Mouse (Mus musculus) neutrophil, adult 5-6 weeks (primary cell): ENCODE measurements around the gene Actr10. TPM values are rescaled to one million over a fixed set of nuclear protein-coding genes. Genes with fewer than 3 reads are reported as not detected.

Experiments
- ATAC-seq: fragments of 151-379, 151-347 bp; 2 replicates; pipeline ENCODE4 v1.8.0; 2017; ENCODE audit warnings: mild to moderate bottlenecking, moderate TSS enrichment; ENCODE audit not compliant: insufficient number of reproducible peaks, poor library complexity, low FRiP score, severe bottlenecking; ENCODE audit errors: extremely low read depth
- total RNA-seq: library from RNA; stranded (forward); fragments of 200-1000 nt; gene quantifications from 2 replicates; pipeline ENCODE4 v1.2.3, GENCODE M21; 2017

The Actr10 gene
- total RNA-seq, 1 experiment from 2014 or later: 84.8 TPM

DNA sequence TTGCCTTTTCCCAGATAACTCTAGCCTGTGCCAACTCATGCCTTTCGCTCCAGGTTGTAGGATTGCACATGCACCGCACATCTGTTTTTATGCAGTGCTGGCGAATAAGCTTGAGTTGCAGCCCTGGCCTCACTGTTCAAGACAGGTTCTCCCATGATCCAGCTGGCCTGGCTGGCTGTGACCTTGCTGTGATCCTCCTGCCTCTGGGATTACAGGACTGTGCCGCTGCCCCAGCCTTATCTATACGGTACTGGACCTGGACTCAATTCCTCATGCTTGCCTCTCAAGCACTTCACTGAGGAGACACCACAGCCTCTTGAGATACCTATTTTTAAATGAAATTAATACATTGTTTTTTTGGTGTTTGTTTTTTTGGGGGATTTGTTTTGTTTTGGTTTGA, 6.5 kb downstream of the Actr10 start:
- no peak for ATAC-seq

DNA sequence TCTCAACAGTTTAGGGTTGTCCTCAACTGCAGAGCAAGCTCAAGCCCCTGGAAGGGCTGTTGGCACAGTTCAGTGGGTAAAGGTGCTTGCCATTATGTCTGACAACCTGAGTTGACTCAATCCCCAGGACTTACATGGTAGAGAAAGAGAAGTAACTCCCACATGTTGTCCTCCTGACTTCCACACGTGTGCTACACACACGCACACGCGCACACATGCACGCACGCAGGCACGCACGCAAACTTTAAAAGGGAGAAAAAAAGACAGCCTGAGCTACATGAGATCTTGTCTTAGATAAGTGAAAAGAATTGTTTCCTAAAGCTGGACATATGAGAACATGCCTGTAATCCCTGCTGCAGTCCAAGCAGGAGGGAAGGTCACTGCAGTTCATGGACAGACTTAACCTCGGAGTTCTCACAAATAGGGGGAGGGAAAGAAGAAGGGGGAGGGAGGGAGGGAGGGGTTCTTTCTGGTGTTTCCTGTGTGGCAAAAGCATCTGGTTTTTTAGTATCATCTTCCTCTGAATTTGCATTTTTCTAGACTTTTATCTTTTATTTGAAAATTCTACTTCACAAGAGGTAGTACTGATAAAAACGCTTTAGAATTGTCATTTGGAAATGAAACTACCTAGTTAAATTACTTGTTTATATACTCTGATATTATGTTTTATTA, 9.1 kb downstream of the Actr10 start:
- ATAC-seq: no peak

DNA sequence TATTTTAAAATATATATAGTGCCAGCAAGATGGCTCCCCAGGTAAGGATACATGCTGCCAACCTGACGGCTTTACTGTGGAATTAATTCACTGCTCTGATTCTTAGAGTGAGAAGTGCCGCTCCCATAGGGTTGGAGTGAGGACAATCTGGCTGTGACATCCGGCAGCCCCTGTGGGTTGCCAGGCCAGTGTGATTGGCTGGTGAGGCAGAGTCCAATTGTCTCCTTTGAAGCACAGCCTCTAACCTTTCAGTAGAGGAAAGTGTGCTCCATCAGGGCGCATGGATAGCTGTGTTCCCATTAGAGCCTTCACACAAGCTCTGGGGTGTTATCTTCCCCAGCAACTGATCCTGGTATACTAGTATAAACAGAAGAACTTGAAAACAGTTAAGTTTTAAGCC, 21.0 kb downstream of the Actr10 start:
- ATAC-seq: no peak

DNA sequence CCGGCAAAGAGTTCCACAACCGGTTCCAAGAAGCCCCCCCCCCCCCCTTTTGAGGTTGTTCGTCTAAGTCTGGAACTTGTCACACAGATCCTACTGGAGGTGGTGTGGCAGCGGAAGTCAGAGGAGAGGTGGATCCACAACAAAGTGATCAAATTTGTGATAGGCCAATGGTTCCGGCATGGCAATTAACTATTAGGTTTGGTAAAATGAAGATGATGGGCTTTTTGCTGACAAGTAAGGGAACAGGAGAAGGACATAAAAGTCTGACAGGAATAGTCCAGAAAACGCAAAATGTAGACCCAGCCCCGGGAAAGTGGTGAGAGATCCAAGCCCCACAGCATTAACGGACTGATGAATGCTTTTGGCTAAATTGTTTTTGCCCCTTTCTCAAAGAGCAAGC, 29.9 kb downstream of the Actr10 start:
- ATAC-seq: no peak

DNA sequence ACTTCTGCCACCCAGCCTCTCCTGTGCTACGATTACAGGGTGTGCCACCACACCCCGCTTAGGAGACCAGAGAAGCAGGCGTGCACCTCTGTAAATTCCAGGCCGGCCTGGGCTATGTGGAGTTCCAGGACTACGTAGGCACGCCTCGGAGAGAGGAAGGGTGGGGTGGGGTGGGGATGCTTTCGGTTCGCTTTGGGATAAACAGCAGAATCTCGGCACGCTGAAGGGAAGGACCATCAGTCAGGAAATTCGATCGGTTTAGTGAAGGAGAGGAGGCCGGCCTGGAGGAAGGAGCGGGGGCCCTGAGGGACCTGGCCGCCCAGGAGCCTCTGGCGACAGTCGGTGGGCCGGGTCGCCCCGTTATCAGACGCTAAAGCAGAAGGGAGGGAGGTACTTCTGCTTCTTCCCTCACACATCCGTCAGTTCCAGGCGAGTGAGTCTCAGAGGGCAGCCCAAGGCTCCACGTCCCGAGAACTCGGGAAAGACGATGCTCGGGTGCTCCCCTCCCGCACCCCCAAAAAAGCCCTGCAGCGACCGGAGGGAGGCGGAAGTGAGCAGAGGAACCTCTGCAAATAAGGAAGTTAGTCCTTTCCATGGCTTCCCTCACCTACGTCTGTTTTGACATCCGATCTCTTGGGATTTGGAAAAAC, 30.6 kb downstream of the Actr10 start:
- peak; percentile 86 for ATAC-seq

DNA sequence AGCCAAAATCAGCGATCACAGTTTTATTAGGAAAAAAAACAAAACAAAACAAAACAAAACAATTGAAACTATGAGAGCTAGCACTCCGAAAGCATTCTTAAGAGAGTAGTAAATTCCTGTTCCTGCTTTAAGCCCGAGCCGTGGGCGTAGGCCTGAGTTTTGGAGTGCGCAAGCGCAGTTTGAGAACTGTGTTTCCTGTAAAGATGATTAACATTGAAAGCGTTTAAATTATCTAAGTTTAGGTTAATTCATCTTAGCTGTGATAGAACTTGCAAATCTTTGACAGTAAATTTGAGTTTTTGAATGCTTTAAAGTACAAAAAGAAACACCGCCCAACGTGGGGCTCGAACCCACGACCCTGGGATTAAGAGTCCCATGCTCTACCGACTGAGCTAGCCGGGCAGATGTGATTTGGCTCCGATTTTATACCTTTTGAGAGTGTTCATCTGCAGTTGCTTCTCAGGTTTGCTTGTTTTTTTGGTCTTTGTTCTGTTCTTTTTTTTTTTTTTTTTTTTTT, 31.2 kb downstream of the Actr10 start:
- peak; percentile 27 for ATAC-seq

DNA sequence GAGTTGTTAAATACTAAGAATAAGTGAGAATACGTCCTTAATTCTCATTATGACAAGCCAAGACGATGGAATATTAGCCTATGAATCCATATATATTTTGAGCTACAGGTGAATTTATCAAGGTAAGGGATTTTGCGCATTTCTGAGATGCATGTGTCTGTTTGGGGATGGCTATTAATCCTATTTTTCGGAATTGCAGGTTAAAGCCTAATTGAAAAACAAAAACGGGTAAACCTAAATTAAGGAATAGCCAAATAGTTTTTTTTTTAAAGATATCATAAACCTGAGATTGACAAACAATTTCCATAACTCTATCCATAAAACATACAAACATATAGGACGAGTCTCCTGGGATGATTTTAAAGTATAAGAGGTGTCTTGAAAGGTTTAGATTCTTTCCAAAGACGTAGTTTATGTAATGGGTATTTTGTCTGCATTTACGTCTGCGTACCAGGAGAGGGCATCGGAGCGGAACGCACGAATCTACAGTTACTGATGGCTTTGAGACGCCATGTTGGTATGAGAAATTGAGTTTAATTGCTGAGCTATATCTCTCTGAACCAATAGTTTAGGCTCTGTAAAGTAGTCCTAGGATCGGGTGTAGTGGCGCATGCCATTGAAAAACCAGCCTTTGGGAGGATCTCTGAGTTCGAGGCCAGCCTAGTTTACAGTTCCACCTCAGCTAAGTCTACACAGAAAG, 32.0 kb downstream of the Actr10 start:
- ATAC-seq: peak; percentile 41; the same call in 1 of the 2 replicates

DNA sequence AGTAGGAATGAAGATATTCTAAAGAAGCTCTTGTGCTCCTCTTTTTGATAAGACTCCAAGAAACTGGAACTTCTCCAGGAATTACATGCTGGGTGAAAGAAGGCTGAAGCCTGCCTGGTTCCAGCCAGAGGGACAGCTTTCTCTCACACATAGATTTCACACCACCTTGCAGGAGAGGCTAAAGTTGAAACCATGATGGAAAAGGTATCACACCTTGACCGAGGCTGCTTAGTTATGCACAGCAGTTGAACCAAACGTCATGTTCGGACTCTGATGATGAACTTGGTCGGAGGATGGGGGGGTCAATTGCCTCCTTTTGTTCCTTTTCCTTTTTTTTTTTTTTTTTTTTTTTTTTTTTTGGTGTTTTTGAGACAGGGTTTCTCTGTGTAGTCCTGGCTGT, 36.2 kb downstream of the Actr10 start:
- ATAC-seq: no peak

DNA sequence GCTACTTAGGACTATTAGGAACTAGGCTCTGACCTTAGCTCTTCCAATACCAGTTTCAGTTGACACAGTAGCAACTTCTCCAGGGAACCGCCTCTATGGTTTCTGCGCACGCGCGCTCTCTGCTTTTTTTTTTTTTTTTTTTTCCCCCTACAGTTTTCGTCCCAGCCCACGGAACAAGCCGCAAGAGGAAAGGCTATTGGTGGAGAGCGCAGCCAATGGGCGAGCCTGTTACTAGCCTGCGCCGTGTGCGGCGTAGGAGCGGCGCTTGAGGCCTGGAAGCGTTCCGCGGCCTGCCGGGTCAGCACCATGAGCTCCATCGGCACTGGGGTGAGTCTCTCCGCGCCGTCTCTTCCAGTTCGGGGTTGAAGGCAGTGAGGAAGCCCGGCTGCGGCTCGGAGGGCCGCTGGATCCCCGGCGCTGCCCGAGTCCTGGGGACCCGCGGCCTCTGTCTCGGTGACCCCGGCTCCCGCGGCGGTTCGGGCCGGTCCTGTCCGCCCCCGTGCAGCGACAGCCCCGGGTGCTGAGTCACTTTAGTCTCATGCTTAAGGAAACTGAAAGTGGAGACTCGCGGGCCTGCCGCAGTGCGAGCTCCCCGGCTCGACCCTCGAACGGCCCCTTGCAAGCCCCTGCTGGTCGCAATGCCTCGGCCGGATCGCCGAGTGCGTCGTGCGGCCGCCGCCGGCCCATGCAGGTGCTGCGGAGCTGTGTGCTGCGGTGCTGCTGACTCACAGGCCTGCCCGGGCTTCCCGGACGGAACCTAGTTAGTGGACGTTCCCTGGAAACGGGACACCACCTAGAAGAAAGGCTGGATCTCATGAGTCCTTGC, 37.0 kb downstream of the Actr10 start, which contains the start of gene Psma3:
Gene Psma3, plus strand, starts transcription at position 181 of the 826 bp plus-strand sequence.
- peak; percentile 97 for ATAC-seq

DNA sequence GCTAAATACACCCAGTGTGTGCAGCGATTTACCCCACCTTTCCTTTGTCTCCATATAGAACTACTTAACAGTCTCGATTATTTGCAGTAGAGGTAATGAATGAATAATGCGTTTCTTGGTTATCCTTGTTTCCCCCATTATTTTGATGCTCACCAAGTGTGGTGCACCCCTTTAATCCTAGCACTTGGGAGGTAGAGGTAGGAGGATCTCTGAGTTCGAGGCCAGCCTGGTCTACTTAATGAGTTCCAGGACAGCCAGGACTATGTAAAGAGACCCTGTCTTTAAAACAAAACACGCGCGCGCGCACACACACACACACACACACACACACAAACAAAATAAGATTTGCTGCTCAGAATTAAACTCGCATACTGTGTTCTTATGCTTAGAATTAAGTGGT, 37.7 kb downstream of the Actr10 start:
- ATAC-seq: no peak

DNA sequence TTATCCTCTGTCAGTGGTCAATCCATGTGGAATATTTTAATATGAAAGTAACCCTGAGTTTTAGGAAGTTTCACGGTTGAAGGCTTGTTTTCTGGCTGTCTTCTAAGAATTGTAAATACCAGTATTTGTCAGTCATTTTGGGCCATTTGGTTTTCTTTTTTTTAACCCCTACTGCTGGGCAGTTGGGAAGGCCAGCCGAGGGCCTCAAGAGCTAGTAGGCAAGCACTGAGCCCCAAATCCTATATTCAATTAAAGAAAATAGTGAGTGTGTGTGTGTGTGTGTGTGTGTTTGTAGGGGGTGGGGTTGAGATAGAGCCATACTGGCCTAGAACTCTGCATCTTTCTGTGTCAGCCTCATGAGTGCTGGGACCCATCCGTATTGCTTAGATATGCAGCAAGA, 38.2 kb downstream of the Actr10 start:
- ATAC-seq: no peak

DNA sequence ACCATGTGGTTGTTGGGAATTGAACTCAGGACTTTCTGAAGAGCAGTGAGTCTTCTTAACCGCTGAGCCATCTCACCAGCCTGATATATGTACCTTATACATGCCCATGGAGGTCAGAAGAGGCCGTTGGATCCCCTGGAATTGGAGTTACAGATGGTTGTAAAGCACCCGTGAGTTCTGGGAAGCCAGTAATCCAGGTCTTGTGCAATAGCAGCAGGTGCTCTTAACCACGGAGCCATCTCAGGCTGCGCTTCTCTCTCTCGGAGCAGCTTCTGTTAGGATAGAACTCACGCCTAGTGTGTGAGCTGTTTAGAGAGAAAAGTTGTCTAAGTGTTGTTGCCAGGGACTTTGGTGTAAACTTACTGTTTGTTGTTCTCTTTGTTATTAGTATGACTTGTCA, 40.7 kb downstream of the Actr10 start:
- no peak for ATAC-seq

DNA sequence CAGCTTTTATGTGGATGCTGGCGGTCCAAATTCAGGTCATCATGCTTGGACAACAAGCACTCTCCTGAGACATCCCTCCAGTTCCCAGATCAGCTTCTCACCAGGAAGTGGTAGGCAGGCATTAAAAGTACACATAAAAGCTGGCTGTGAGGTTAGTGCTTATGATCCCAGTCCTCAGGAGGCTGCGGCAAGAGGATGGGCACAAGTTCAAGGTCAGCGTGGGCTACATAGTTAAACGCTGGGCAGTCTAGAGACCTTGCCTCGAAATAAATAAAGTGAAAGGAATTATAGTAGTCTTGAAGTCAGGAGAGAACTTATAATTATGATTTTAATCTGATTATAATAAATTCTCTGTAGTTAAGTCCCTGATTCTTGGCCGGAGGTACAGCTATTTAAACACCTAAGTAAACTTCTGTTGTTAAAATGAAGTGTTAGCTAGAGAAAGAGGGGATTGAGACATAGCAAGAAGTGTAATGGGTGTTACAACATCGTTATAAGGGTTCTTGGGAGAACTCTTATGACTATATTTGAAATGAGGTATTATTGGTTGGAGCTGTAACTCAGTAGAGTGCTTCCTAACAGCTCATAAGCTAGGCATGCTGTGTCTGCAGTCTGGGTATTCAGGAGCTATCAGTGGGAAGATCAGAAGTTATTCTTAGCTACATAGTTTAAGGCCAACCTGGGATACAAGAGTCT, 47.3 kb downstream of the Actr10 start:
- ATAC-seq: no peak

DNA sequence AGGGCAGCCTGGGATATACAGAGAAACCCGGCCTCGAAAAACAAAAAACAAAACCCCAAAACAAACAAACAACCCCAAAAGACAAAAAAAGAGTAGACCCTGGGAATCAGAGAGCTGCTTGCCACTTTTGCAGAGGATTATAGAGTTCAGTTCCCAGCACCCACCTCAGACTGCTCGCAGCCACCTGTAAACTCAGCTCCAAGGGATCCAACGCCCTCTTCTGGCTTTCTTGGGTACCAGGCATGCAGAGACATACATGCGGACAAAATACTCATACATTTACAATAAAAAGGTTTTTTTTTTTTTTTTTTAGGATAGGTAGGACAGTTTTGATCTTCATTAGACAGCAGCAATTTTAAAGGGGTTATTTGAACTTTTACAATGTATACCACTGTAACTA, 59.6 kb downstream of the Actr10 start:
- ATAC-seq: no peak

DNA sequence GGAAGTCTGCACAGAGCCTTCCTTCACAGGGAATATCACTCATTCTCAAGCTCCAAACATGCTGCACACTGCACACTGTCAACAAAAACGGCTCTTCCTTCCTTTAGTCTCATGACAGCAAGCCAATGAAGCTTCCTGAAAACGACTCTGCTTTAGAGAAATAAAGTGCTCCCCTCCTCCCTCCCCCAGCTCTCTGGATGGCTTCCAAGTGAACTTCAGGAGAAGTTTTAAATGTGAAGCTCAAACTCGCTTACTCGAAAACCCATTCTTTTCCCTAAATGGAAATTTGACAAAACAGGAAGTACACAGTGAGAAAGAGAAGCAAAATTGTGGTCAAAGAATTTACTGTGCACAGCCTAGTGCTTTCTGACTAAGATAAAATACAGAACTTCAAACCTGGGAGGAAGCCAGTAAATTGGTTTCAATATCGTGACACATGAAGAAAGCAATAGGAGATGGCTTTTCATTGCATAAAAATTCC, 61.8 kb downstream of the Actr10 start:
- peak; percentile 86 for ATAC-seq

DNA sequence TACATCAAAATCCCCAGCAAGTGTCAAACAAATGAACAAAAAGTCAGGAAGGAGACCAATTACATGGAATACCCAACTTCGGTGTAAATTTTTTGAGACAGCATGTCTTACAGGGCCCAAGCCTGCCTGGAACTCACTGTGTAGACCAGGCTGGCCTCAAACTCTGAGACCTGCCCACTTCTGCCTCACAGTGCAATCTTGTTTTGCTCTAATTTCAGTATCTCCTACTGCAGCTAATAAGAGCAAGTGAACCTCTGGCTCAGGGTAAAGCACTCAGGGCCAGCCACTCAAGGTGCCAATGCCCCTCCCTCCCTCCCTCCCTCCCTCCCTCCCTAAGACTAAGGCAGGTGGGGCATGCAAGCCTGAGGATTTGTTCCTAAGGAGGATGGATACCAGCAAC, 62.7 kb downstream of the Actr10 start:
- ATAC-seq: no peak

DNA sequence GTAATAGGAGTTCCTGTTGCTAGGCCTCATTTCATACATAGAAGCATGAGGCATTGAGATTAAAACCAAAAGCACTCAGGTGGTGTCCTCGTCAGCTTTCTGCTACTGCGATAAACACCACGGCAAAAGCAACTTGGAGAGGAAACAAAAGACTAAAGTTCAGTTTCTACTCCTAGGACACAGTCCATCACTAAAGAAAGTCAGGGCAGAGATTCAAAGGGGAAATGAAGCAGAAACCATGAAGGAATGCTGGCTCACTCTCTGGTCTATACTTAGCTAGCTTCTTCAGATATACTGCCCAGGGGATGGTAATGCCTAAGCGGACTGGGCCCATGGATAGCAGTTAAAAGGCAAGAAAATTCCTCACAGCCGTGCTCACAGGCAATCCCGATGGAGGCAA, 63.8 kb downstream of the Actr10 start:
- ATAC-seq: no peak

DNA sequence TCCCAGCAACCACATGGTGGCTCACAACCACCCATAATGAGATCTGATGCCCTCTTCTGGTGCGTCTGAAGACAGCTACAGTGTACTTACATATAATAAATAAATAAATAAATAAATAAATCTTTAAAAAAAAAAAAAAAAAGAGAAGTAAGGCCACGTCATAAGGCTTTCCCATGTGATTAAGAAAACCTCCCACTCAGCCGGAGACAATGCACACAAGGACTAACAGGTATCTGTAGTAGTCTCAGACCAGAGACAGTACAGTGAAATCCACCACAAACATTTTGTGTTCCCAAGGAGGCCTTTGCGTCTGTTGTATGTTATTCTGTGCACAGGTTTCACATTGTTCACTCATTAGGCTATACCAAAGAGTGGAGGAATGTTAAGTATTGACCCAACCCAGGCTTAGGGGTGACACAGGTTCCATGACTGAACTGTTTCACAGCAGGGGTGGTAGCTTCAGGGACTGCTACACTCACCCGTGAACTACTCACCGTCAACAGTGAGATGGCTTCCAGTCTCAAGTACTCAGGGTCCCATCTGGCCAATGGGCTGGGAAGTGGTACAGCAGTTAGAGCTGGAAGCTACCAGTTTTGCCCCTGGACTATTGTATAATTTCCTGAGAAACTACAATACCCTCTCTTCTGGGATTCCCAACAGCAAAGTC, 66.2 kb downstream of the Actr10 start:
- ATAC-seq: no peak
